Mouse (Mus musculus): Measurements from ENCODE around the gene Mgarp. TPM values are rescaled to one million over a fixed set of nuclear protein-coding genes. Genes with fewer than 3 reads are reported as not detected.

Gene Mgarp
- 0.19 TPM in 1 of 2 replicates, not detected in the other for polyA plus RNA-seq (2012)

GRCm38 (mm10) chr3:51396219-51397068, at the start of gene Mgarp:
Gene Mgarp (minus strand): TSS chr3:51396738.

GRCm38 (mm10) chr3:51415098-51416072, 18.8 kb upstream of the Mgarp start, which contains the start of gene Naa15:
Gene Naa15 (plus strand): TSS chr3:51415148.

DNA sequence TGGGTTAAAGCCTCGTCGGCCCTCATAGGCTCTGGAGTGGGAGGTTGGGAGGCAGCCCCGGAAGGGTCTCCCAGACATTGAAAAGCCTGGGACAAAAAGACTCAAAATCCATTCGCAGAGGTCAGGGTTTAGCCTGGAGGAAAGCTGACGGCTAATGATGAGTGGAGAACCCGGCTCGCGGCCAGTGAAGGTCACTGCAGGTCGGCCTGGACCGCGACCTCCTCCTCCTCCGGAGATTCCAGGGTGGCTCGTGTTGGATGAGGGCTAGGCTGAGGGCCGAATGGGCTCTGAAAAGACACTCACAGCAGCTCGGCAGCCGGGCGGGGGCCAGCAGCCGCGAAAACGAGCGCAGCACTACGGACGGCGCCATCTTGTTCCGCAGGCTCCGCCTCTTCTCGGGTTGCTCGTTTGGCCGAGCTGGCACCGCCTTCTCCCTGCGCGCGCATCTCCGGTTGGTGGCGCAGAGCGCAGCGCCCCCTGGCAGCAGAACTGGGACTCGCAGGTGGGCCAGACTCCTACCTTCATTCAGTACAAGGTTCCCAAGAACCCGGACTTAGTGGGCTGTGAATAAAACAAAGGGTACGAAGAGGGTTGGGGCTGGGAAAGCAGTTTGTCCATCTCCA, 12.1 kb upstream of the Mgarp start, which contains the start of gene Ndufc1:
Ndufc1 (minus strand) TSS at position 428 of the 623 bp plus-strand sequence.

DNA sequence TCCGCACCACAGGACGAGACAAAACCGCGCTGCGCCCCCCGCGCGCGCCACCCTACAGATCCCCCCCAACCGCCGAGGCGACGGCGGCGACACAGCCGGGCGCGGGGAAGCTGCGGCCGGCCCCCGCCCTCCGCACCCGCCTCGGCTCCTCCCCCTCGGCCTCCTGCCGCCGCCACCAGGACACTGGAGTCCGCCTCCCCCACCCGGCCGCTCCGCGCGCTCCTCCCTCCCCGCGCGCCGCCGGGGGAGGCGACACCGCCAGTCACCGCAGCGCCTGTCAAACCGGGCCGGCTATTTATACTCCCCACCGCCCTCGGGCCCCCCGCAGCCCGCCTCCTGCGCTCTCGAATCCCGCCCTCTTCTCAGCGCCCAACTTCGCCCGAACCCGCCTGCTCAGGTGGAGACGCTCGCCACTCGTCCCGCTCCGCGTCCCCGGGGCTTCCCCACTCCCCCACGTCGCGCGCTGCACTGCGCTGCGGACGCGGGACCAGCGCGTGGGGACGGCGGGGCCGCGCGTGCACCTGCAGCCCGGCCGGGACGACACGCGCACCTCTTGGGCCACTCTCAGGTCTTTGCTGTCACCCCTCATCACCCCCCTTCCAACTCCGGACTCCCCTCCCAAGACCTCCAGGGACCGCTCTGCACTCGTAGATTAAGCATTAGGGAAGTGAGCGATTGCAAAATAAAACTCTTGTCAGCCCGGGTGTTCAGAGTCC, 55.8 kb downstream of the Mgarp start, which contains the start of gene Elf2:
Elf2 (minus strand) TSS at position 112 of the 716 bp plus-strand sequence.

Other genes with a start within 250 kb of the Mgarp start
- 12.9 and 13.2 TPM in 2 replicates for gene Noct, start 172.3 kb downstream of the Mgarp start, polyA plus RNA-seq (2012)
- 42.9 and 56.5 TPM in 2 replicates for gene Elf2, start 56.1 kb downstream of the Mgarp start, polyA plus RNA-seq (2012)
- 22.0 and 32.1 TPM in 2 replicates for gene Ndufc1, start 12.2 kb upstream of the Mgarp start, polyA plus RNA-seq (2012)
- 13.4 and 17.1 TPM in 2 replicates for gene Naa15, start 18.4 kb upstream of the Mgarp start, polyA plus RNA-seq (2012)
- gene Rab33b, start 87.2 kb upstream of the Mgarp start, polyA plus RNA-seq (2012) = 13.4 and 16.7 TPM in 2 replicates
- 7.6 and 11.1 TPM in 2 replicates for gene Setd7, start 164.1 kb upstream of the Mgarp start, polyA plus RNA-seq (2012)

All from megakaryocyte-erythroid progenitor cell, adult 5 weeks (primary cell).